In the genomic region with DNA sequence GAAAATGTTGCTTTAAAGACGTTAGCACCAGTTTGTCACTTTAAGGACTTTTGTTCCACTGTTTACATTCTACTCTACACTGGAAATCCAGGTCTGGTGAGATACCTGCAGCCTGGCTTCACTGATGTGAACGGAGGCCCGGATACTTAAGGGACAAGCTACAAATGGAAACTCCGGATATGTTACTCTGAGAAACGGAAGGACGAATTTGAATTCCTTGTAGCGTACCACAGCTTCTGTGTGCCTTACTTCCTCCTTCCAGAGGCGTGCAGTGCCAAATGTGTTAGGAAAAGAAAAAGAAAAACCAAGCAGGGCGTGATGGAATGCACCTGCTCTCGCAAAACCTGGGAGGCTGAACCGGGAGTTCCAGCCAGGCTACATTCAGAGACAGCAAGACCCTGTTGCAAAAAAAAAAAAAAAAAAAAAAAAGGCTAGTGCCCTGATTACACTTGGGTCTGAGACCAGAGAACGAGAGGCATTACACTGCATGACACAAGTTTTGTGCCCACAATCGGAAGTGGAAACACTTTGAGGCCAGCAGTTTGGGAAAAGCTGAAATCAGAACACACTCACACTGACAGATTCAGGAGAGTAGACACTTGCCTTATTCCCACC, we compare ENCODE assay signal across 8 mouse cellular contexts. TPM values are rescaled to one million over a fixed set of nuclear protein-coding genes. Genes with fewer than 3 reads are reported as not detected.
DNase-seq lines count a peak whose midpoint lies in the region; ATAC-seq and TF ChIP-seq lines count a peak whose summit lies in the region.

No protein-coding gene starts in this region.

- peak overlapping the region; percentile 74 for H3K4me2 ChIP-seq in forebrain, embryonic 15.5 days (replicated peaks)
- H3K4me2 ChIP-seq in intestine, postnatal 0 days (replicated peaks; ENCODE audit: low read depth), result peak overlapping the region; percentile 87
- peak overlapping the region; percentile 87 for H3K4me2 ChIP-seq in lung, embryonic 16.5 days (ENCODE audit: low read depth, low read length)
- peak overlapping the region; percentile 83 for H3K4me2 ChIP-seq in stomach, embryonic 14.5 days (replicated peaks; ENCODE audit: low read depth, low read length)

- 15% methylated on average over 13 of the region's 13 CpGs for WGBS in forebrain, embryonic 15.5 days
- 3% methylated on average over 13 of the region's 13 CpGs for WGBS in intestine, postnatal 0 days
- WGBS in lung, embryonic 16.5 days, result 7% methylated on average over 13 of the region's 13 CpGs
- WGBS in stomach, embryonic 14.5 days, result 8% methylated on average over 13 of the region's 13 CpGs

- no peak overlapping the region for H3K27ac ChIP-seq in forebrain, embryonic 15.5 days (replicated peaks)
- peak overlapping the region; percentile 95 for H3K27ac ChIP-seq in intestine, postnatal 0 days (ENCODE audit: low read depth, low read length)
- H3K27ac ChIP-seq in lung, embryonic 16.5 days (ENCODE audit: low read length), result peak overlapping the region; percentile 89
- H3K27ac ChIP-seq in stomach, embryonic 14.5 days (ENCODE audit: low read length), result peak overlapping the region; percentile 86

- peak; percentile 40 for DNase-seq in kidney, adult 11 months
- no peak for DNase-seq in kidney, adult 18-20 months
- peak; percentile 65 for DNase-seq in Muller cell, postnatal 12 days (ENCODE audit: inconsistent ontology term)
- no peak for DNase-seq in B cell, adult 2 months

- H3K27me3 ChIP-seq in forebrain, embryonic 15.5 days, result 0 out of 2 replicates have a peak, but pooled peaks cover 4% of the 10 kb centered on the region
- H3K27me3 ChIP-seq in intestine, postnatal 0 days (replicated peaks; ENCODE audit: control insufficient read depth, insufficient read depth, low read length), result no peaks in the 10 kb centered on the region
- no peaks in the 10 kb centered on the region; the same call in 1 of the 2 replicates for H3K27me3 ChIP-seq in lung, embryonic 16.5 days (ENCODE audit: control insufficient read depth, insufficient read depth, low read depth, low read length)
- no peaks in the 10 kb centered on the region for H3K27me3 ChIP-seq in stomach, embryonic 14.5 days (ENCODE audit: control insufficient read depth, insufficient read depth, low read length)

- no peaks in the 10 kb centered on the region for H3K9me3 ChIP-seq in forebrain, embryonic 15.5 days
- H3K9me3 ChIP-seq in intestine, postnatal 0 days (ENCODE audit: control insufficient read depth), result no peaks in the 10 kb centered on the region
- H3K9me3 ChIP-seq in lung, embryonic 16.5 days (ENCODE audit: control insufficient read depth, low read length), result no peaks in the 10 kb centered on the region
- no peaks in the 10 kb centered on the region for H3K9me3 ChIP-seq in stomach, embryonic 14.5 days (ENCODE audit: control insufficient read depth, low read depth, low read length)

- H3K36me3 ChIP-seq in forebrain, embryonic 15.5 days, result no peaks in the 10 kb centered on the region
- H3K36me3 ChIP-seq in intestine, postnatal 0 days (ENCODE audit: control insufficient read depth, insufficient read depth), result no peaks in the 10 kb centered on the region
- no peaks in the 10 kb centered on the region for H3K36me3 ChIP-seq in lung, embryonic 16.5 days (ENCODE audit: control insufficient read depth, insufficient read depth, low read length)
- no peaks in the 10 kb centered on the region for H3K36me3 ChIP-seq in stomach, embryonic 14.5 days (ENCODE audit: control insufficient read depth, insufficient read depth, low read length)

- ATAC-seq in forebrain, embryonic 15.5 days (replicated peaks), result peak; percentile 11
- ATAC-seq in intestine, postnatal 0 days, result peak; percentile 46
- peak; percentile 73 for ATAC-seq in lung, embryonic 16.5 days (ENCODE audit: low read depth)
- peak; percentile 61 for ATAC-seq in stomach, embryonic 14.5 days (ENCODE audit: insufficient number of reproducible peaks, insufficient read depth, low FRiP score, low read depth)

- H3K4me3 ChIP-seq in forebrain, embryonic 15.5 days, result peak overlapping the region; percentile 75
- H3K4me3 ChIP-seq in intestine, postnatal 0 days (ENCODE audit: low read depth, low read length), result peak overlapping the region; percentile 68
- peak overlapping the region; percentile 71 for H3K4me3 ChIP-seq in lung, embryonic 16.5 days (ENCODE audit: low read length)
- peak overlapping the region; percentile 42 for H3K4me3 ChIP-seq in stomach, embryonic 14.5 days (ENCODE audit: low read depth, low read length)

- H3K9ac ChIP-seq in forebrain, embryonic 15.5 days (replicated peaks), result peak overlapping the region; percentile 71
- H3K9ac ChIP-seq in intestine, postnatal 0 days (ENCODE audit: low read depth, low read length), result no peak overlapping the region; the same call in 1 of the 2 replicates
- peak overlapping the region; percentile 67 for H3K9ac ChIP-seq in lung, embryonic 16.5 days (ENCODE audit: low read length)
- no peak overlapping the region; the same call in 1 of the 2 replicates for H3K9ac ChIP-seq in stomach, embryonic 14.5 days (replicated peaks; ENCODE audit: low read depth, low read length)

- TF ChIP-seq CTCF in intestine, postnatal 0 days (IDR thresholded peaks at IDR 0.05; ENCODE audit: low read depth), result no peak

- peaks cover 7% of the 10 kb centered on the region for H3K4me1 ChIP-seq in forebrain, embryonic 15.5 days
- H3K4me1 ChIP-seq in intestine, postnatal 0 days (replicated peaks; ENCODE audit: control insufficient read depth, insufficient read depth, low read length), result no peaks in the 10 kb centered on the region
- peaks cover 9% of the 10 kb centered on the region; the same call in 1 of the 2 replicates for H3K4me1 ChIP-seq in lung, embryonic 16.5 days (replicated peaks; ENCODE audit: control insufficient read depth, insufficient read depth, low read length)
- H3K4me1 ChIP-seq in stomach, embryonic 14.5 days (ENCODE audit: control insufficient read depth, insufficient read depth, low read length), result no peaks in the 10 kb centered on the region

RNA-seq across cellular contexts. Expression of a gene that starts 0.6 kb away (rescaled TPM):
- polyA plus RNA-seq in forebrain, embryonic 15.5 days (2015; fragmentation: Nextera tagmentation; extraction: Ambion mirVana), result 6.4 and 7.3 TPM in 2 replicates
- 153 and 173 TPM in 2 replicates for polyA plus RNA-seq in intestine, postnatal 0 days (2015; fragmentation: Nextera tagmentation; extraction: Ambion mirVana)
- polyA plus RNA-seq in lung, embryonic 16.5 days (2015; fragmentation: Nextera tagmentation; extraction: Ambion mirVana), result 28.0 and 30.2 TPM in 2 replicates
- polyA plus RNA-seq in stomach, embryonic 14.5 days (2014; fragmentation: Nextera tagmentation; extraction: Ambion mirVana), result 31.9 and 33.1 TPM in 2 replicates

RNA-seq across cellular contexts. Expression of a gene that starts 24.9 kb away (rescaled TPM):
- 15.9 TPM in 2 replicates for polyA plus RNA-seq in forebrain, embryonic 15.5 days (2015; fragmentation: Nextera tagmentation; extraction: Ambion mirVana)
- 5.1 and 5.2 TPM in 2 replicates for polyA plus RNA-seq in intestine, postnatal 0 days (2015; fragmentation: Nextera tagmentation; extraction: Ambion mirVana)
- 13.5 and 15.7 TPM in 2 replicates for polyA plus RNA-seq in lung, embryonic 16.5 days (2015; fragmentation: Nextera tagmentation; extraction: Ambion mirVana)
- 20.1 and 22.8 TPM in 2 replicates for polyA plus RNA-seq in stomach, embryonic 14.5 days (2014; fragmentation: Nextera tagmentation; extraction: Ambion mirVana)

Comparison
In these comparisons a context has a peak if more than half of its experiments do, and no peak if none do; other contexts are left out.
1. DNase-seq: peak in kidney, adult 11 months (single experiment) and Muller cell, postnatal 12 days (single experiment); none in kidney, adult 18-20 months (single experiment) and B cell, adult 2 months (0 of 2).
2. ATAC-seq: peak in every context shown above with its lines; median percentile 73 in lung, embryonic 16.5 days; 61 in stomach, embryonic 14.5 days; 46 in intestine, postnatal 0 days; 11 in forebrain, embryonic 15.5 days.
3. H3K9ac ChIP-seq: peak in forebrain, embryonic 15.5 days (single experiment) and lung, embryonic 16.5 days (single experiment); none in intestine, postnatal 0 days (single experiment) and stomach, embryonic 14.5 days (single experiment).
4. Peak in every context shown above with its lines, with median percentiles within 50 percentile points of each other: H3K4me2 ChIP-seq and H3K4me3 ChIP-seq.